Mouse (Mus musculus): ENCODE measurements around the gene Igfbp2. TPM values are rescaled to one million over a fixed set of nuclear protein-coding genes. Genes with fewer than 3 reads are reported as not detected.

Igfbp2 gene
- polyA plus RNA-seq, 1 experiment = 308 TPM

DNA sequence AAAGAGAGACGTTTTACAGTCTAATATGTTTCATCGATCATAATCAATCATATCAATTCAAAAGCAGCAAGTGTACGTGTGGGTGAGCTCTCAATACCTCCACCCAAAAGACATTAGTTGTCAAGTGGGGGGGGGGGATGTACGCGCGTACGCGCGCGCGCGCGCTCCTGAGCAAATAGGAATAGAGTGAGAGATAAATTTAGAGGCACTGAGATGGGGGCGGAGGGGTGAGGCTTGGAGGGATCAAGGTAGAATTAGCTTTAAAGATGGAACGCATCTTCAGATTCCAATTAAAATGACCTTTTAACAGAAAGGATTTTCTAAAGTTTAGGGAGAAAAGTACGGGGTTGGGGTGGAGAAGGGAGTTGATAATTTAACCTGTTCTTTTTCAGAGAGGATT, 48.8 kb downstream of the Igfbp2 start:
- no peak for DNase-seq
- no peak overlapping the region for H3K4me3 ChIP-seq (replicated peaks; ENCODE audit: extremely low read depth, low read depth, low read length)
- TF ChIP-seq CTCF (IDR thresholded peaks at IDR 0.05; ENCODE audit: insufficient read depth, low read length) (no peak), POLR2A (IDR thresholded peaks at IDR 0.05; ENCODE audit: borderline replicate concordance, extremely low read depth, low read depth, low read length) (no peak)
- H3K4me1 ChIP-seq (ENCODE audit: control insufficient read depth, insufficient read depth, low read length) = peaks cover 8% of the 10 kb centered on the region
- WGBS = 1% methylated on average over 16 of the region's 16 CpGs

GRCm38 (mm10) chr1:72873511-72874286, 49.4 kb downstream of the Igfbp2 start:
- TF ChIP-seq POLR2A (IDR thresholded peaks at IDR 0.05; ENCODE audit: borderline replicate concordance, extremely low read depth, low read depth, low read length) (no peak), CTCF (IDR thresholded peaks at IDR 0.05; ENCODE audit: insufficient read depth, low read length) (no peak)
- peak overlapping the region; percentile 55 for H3K4me3 ChIP-seq (replicated peaks; ENCODE audit: extremely low read depth, low read depth, low read length)
- peaks cover 9% of the 10 kb centered on the region for H3K4me1 ChIP-seq (ENCODE audit: control insufficient read depth, insufficient read depth, low read length)
- 3% methylated on average over 43 of the region's 43 CpGs for WGBS
- peak; percentile 49 for DNase-seq

DNA sequence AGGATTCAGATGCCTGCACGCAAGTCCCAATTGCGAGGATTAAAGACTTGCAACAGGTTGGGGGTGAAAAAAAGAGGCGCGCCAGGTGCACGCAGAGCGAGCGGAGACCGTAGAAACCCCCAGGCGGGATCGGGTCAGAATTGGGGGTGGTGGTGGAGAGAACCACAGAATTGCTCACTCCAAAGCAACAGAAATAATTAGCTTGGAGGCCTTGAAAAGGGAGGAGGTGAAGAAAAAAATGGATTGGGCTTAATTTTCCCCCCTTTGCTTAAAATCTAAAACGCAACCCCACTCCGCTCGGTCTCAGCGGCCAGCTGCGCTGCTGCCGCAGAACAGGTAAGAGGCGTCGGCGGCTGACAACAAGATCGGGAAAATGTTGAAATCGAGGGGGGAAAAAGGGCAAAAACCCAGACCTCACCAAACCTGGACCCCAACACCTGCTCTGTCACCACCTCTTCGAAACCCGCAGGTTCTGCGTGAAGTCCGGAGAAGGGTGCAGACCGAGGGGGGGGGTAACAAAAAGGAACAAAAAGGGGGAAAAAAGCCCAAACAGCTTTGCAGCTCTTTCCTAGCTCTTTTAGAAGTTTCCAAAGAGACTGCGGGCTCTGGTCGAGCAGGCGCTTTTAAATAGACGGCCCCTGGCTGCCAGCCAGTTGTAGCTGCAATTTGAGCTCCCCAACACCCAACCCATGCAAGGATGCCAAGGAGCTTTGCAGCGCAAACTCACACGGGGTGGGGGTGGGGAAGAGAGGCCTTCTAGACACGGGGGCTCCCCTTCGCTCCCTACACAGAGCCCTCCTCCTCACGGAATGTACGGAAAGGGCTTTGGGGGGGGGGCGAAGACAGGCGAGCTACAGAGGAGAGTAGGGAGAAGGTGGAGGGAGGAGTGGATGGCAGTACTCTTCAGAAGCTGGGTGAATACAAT, 50.2 kb downstream of the Igfbp2 start, which contains the start of gene Igfbp5:
Gene Igfbp5 (minus strand): TSS at position 598 of the 925 bp plus-strand sequence.
- no peak for TF ChIP-seq CTCF (IDR thresholded peaks at IDR 0.05; ENCODE audit: insufficient read depth, low read length)
- no peak for TF ChIP-seq POLR2A (IDR thresholded peaks at IDR 0.05; ENCODE audit: borderline replicate concordance, extremely low read depth, low read depth, low read length)
- WGBS = 2% methylated on average over 38 of the region's 38 CpGs
- DNase-seq = peak; percentile 52
- Histone ChIP-seq H3K4me1 (ENCODE audit: control insufficient read depth, insufficient read depth, low read length) (peaks cover 9% of the 10 kb centered on the region), H3K4me3 (replicated peaks; ENCODE audit: extremely low read depth, low read depth, low read length) (peak within 1 kb of the TSS; percentile 55)

DNA sequence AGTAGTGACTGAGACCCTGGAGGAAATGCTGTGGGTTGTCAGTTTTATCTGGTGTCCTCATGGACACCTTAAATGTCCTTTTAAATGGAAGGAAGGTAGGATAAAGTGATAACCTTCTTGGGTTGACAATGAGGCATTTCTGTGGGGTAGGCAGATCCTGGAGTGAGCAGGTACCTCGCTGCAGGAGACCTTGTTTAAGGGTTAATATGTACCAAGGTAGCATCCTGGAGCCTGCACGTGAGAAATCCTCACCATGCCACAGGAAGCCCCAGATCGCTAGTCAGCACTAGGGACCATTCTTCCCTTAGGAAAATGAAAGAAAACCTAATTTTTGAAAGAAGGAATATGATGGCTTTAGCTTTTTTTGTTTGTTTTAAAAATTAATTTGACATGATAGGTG, 51.4 kb downstream of the Igfbp2 start:
- peaks cover 9% of the 10 kb centered on the region for H3K4me1 ChIP-seq (ENCODE audit: control insufficient read depth, insufficient read depth, low read length)
- DNase-seq = no peak
- 11% methylated on average over 3 of the region's 3 CpGs for WGBS
- no peak for TF ChIP-seq CTCF (IDR thresholded peaks at IDR 0.05; ENCODE audit: insufficient read depth, low read length)
- no peak for TF ChIP-seq POLR2A (IDR thresholded peaks at IDR 0.05; ENCODE audit: borderline replicate concordance, extremely low read depth, low read depth, low read length)
- H3K4me3 ChIP-seq (replicated peaks; ENCODE audit: extremely low read depth, low read depth, low read length) = no peak overlapping the region

DNA sequence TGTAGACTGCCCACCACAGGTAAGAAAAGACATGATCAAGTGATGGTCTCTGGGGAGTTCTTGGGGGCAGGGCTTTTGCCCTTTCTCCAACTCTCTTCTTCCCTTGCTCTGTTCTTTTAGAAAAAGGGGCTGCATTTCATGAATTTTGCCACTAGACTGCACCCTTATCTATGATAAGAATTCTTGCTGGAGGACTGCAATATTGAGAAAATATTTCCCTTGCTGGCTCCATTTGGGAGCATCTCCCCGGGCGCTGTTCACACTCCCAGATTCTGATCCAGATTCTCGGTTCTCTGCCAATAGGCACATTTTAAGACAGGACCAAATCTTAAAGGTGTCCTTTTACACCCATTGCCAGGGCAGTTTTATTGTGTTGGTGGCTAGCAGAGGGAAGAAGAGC, 51.8 kb downstream of the Igfbp2 start:
- TF ChIP-seq CTCF (IDR thresholded peaks at IDR 0.05; ENCODE audit: insufficient read depth, low read length) (no peak), POLR2A (IDR thresholded peaks at IDR 0.05; ENCODE audit: borderline replicate concordance, extremely low read depth, low read depth, low read length) (no peak)
- DNase-seq = no peak
- Histone ChIP-seq H3K4me1 (ENCODE audit: control insufficient read depth, insufficient read depth, low read length) (peaks cover 7% of the 10 kb centered on the region; the same call in 1 of the 2 replicates), H3K4me3 (replicated peaks; ENCODE audit: extremely low read depth, low read depth, low read length) (no peak overlapping the region)
- WGBS = 36% methylated on average over 3 of the region's 3 CpGs

GRCm38 (mm10) chr1:72877892-72878291, 53.6 kb downstream of the Igfbp2 start:
- WGBS = 0% methylated on average over 3 of the region's 3 CpGs
- no peak overlapping the region for H3K4me3 ChIP-seq (replicated peaks; ENCODE audit: extremely low read depth, low read depth, low read length)
- peak; percentile 76 for TF ChIP-seq CTCF (IDR thresholded peaks at IDR 0.05; ENCODE audit: insufficient read depth, low read length)
- no peak for TF ChIP-seq POLR2A (IDR thresholded peaks at IDR 0.05; ENCODE audit: borderline replicate concordance, extremely low read depth, low read depth, low read length)
- no peak for DNase-seq
- H3K4me1 ChIP-seq (ENCODE audit: control insufficient read depth, insufficient read depth, low read length) = peaks cover 7% of the 10 kb centered on the region; the same call in 1 of the 2 replicates

DNA sequence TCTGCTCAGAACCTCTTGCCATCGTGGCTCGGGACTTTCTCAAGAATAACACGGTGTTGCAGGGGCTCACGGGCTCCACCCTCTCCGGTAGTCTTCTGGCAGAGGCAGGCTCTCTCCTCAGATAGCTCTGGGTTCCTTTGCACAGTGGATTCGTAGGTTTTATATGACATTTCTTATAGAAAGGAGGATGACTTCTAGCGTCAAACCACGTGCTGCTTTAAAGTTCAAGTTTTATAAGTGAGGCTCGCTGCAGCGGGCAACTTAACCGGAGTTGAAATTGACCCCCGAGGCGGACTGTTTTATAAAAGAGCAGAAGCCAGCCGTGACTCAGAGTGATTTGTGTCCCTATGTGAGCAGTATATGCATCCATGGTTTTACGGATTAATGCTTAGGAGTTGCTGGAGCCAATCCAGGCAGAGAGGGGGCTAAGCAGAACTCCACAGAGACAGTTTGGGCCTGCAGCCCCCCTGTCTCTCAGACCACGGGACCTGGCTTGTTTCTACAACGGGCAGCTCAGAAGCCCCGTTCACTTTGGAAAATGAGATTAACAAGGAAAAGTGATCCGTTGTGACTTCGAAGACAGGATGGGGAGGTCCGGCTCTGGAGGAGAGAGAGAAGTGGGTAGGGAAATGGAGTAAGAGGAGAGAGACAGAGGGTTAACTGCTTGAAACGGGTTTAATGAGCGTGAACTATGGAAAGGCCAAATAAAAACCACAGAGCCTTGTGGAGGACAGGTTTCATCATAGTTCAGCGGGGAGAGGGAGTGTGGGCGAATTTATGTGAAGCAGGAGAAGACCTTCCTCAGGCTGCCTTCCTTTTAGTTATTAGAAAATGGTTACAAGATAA, 54.4 kb downstream of the Igfbp2 start:
- 47% methylated on average over 25 of the region's 25 CpGs for whole genome bisulfite sequencing
- Histone ChIP-seq H3K4me3 (replicated peaks; ENCODE audit: extremely low read depth, low read depth, low read length) (no peak overlapping the region), H3K4me1 (ENCODE audit: control insufficient read depth, insufficient read depth, low read length) (peaks cover 7% of the 10 kb centered on the region; the same call in 1 of the 2 replicates)
- TF ChIP-seq POLR2A (IDR thresholded peaks at IDR 0.05; ENCODE audit: borderline replicate concordance, extremely low read depth, low read depth, low read length) = no peak
- TF ChIP-seq CTCF (IDR thresholded peaks at IDR 0.05; ENCODE audit: insufficient read depth, low read length) = no peak
- DNase-seq = no peak

DNA sequence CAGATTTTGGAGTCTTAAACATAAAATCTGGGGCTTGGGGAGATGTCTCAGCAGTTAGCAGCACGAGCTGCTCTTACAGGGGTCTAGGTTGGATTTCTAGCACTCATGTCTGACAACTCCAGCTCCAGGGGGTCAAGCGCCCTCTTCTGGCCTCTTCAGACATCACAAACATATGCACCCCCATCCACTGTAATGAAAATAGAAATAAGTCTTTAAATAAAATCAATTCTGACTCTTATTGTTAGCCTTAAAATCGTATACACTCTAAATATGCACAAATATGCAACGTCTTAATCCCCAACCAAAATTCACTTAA, 55.0 kb downstream of the Igfbp2 start:
- no peak for DNase-seq
- TF ChIP-seq POLR2A (IDR thresholded peaks at IDR 0.05; ENCODE audit: borderline replicate concordance, extremely low read depth, low read depth, low read length) = no peak
- peak; percentile 26; the same call in 1 of the 2 replicates for TF ChIP-seq CTCF (IDR thresholded peaks at IDR 0.05; ENCODE audit: insufficient read depth, low read length)
- H3K4me1 ChIP-seq (ENCODE audit: control insufficient read depth, insufficient read depth, low read length) = peaks cover 3% of the 10 kb centered on the region; the same call in 1 of the 2 replicates
- WGBS = 59% methylated on average over 4 of the region's 4 CpGs
- no peak overlapping the region for H3K4me3 ChIP-seq (replicated peaks; ENCODE audit: extremely low read depth, low read depth, low read length)

Data from lung, adult 2 months (tissue).